Mouse (Mus musculus): ENCODE measurements around the gene 4922502D21Rik. TPM values are rescaled to one million over a fixed set of nuclear protein-coding genes. Genes with fewer than 3 reads are reported as not detected.

The 4922502D21Rik gene
- polyA plus RNA-seq, 1 experiment = not detected

- Histone ChIP-seq H3K27ac (replicated peaks; ENCODE audit: low read depth, low read length) (no peak overlapping the region), H3K4me3 (ENCODE audit: insufficient read depth, low read depth, low read length) (no peak overlapping the region)
Observed at GRCm38 (mm10) chr6:129326568-129327150, 4.9 kb downstream of the 4922502D21Rik start.

GRCm38 (mm10) chr6:129326016-129326415, 5.6 kb downstream of the 4922502D21Rik start:
- H3K27ac ChIP-seq (replicated peaks; ENCODE audit: low read depth, low read length) = no peak overlapping the region

More at GRCm38 (mm10) chr6:129326568-129327150, 4.9 kb downstream of the 4922502D21Rik start:
- no peaks in the 10 kb centered on the region for H3K4me1 ChIP-seq (ENCODE audit: control insufficient read depth, insufficient read depth, insufficient read length, low read length)

GRCm38 (mm10) chr6:129319331-129319730, 12.3 kb downstream of the 4922502D21Rik start:
- H3K4me1 ChIP-seq (ENCODE audit: control insufficient read depth, insufficient read depth, insufficient read length, low read length) = no peaks in the 10 kb centered on the region

More at GRCm38 (mm10) chr6:129326016-129326415, 5.6 kb downstream of the 4922502D21Rik start:
- no peaks in the 10 kb centered on the region for H3K4me1 ChIP-seq (ENCODE audit: control insufficient read depth, insufficient read depth, insufficient read length, low read length)
- no peak overlapping the region for H3K4me3 ChIP-seq (ENCODE audit: insufficient read depth, low read depth, low read length)

GRCm38 (mm10) chr6:129318395-129318794, 13.2 kb downstream of the 4922502D21Rik start:
- no peak overlapping the region for H3K27ac ChIP-seq (replicated peaks; ENCODE audit: low read depth, low read length)
- no peaks in the 10 kb centered on the region for H3K4me1 ChIP-seq (ENCODE audit: control insufficient read depth, insufficient read depth, insufficient read length, low read length)
- H3K4me3 ChIP-seq (ENCODE audit: insufficient read depth, low read depth, low read length) = no peak overlapping the region

More at GRCm38 (mm10) chr6:129319331-129319730, 12.3 kb downstream of the 4922502D21Rik start:
- Histone ChIP-seq H3K27ac (replicated peaks; ENCODE audit: low read depth, low read length) (no peak overlapping the region), H3K4me3 (ENCODE audit: insufficient read depth, low read depth, low read length) (no peak overlapping the region)

DNA sequence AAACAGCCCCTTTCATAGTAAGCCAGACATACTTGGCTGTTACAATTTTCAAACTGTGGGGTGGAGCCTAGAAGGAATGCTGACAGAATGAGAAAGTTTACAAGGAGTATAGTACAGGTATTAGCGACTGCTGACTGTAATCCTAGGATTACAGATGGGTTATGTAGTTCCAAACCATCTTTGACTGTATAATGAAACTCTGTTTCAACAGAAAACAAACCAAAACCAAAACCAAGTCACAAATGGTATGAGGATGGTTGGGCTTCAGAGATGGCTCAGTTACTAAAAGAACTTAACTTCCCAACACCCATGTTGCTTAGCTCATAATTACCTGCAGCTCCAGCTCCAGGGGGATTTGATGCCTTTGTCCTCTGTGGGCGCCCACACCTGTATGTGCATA, 15.1 kb downstream of the 4922502D21Rik start:
- no peaks in the 10 kb centered on the region for H3K4me1 ChIP-seq (ENCODE audit: control insufficient read depth, insufficient read depth, insufficient read length, low read length)
- no peak overlapping the region for H3K27ac ChIP-seq (replicated peaks; ENCODE audit: low read depth, low read length)
- H3K4me3 ChIP-seq (ENCODE audit: insufficient read depth, low read depth, low read length) = no peak overlapping the region

DNA sequence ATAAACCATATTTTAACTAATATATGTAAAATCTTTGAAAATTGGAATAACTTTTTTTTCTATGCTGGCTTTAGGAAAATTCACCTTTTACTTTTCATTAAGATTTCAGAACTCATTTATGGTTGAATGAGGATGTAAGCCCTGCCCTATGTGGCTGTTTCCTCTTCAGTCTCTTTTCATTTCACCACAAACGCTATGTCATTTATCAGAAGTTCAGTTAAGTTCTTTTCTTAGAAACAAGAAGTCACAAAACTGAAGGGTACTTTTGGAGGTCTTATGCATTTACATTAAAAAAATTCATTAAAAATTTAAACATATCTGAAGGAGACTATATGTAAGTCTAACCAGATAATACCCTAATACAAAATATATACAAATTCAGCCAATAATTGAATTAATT, 15.9 kb downstream of the 4922502D21Rik start:
- Histone ChIP-seq H3K4me3 (ENCODE audit: insufficient read depth, low read depth, low read length) (no peak overlapping the region), H3K4me1 (ENCODE audit: control insufficient read depth, insufficient read depth, insufficient read length, low read length) (no peaks in the 10 kb centered on the region), H3K27ac (replicated peaks; ENCODE audit: low read depth, low read length) (no peak overlapping the region)

- H3K4me1 ChIP-seq (ENCODE audit: control insufficient read depth, insufficient read depth, insufficient read length, low read length) = no peaks in the 10 kb centered on the region
- no peak overlapping the region for H3K27ac ChIP-seq (replicated peaks; ENCODE audit: low read depth, low read length)
- H3K4me3 ChIP-seq (ENCODE audit: insufficient read depth, low read depth, low read length) = no peak overlapping the region
Observed at GRCm38 (mm10) chr6:129314655-129315168, 16.9 kb downstream of the 4922502D21Rik start.

GRCm38 (mm10) chr6:129312499-129312898, 19.1 kb downstream of the 4922502D21Rik start:
- H3K27ac ChIP-seq (replicated peaks; ENCODE audit: low read depth, low read length) = no peak overlapping the region
- no peaks in the 10 kb centered on the region for H3K4me1 ChIP-seq (ENCODE audit: control insufficient read depth, insufficient read depth, insufficient read length, low read length)
- H3K4me3 ChIP-seq (ENCODE audit: insufficient read depth, low read depth, low read length) = no peak overlapping the region

GRCm38 (mm10) chr6:129304180-129304579, 27.4 kb downstream of the 4922502D21Rik start:
- H3K4me1 ChIP-seq (ENCODE audit: control insufficient read depth, insufficient read depth, insufficient read length, low read length) = no peaks in the 10 kb centered on the region
- no peak overlapping the region for H3K27ac ChIP-seq (replicated peaks; ENCODE audit: low read depth, low read length)
- H3K4me3 ChIP-seq (ENCODE audit: insufficient read depth, low read depth, low read length) = no peak overlapping the region

DNA sequence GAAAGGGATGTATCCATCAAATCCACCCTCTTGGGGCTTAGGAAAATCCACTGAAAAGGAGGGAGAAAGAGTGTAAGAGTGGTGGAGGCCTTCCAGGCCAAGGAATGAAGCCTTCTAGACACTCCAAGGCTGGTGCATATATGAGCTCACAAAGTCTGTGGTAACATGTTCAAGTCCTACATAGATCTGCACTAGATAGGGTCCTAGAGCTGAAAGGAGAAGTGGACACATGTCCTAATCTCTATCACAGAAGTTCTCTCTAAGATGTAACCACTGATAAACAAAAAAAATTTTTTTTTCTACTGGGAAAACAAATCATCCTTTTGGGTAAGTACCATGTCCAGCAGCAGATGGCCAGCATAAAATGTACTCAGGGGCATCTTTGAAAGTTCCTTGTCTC, 42.9 kb downstream of the 4922502D21Rik start:
- no peaks in the 10 kb centered on the region for H3K4me1 ChIP-seq (ENCODE audit: control insufficient read depth, insufficient read depth, insufficient read length, low read length)
- H3K4me3 ChIP-seq (ENCODE audit: insufficient read depth, low read depth, low read length) = no peak overlapping the region
- no peak overlapping the region for H3K27ac ChIP-seq (replicated peaks; ENCODE audit: low read depth, low read length)

DNA sequence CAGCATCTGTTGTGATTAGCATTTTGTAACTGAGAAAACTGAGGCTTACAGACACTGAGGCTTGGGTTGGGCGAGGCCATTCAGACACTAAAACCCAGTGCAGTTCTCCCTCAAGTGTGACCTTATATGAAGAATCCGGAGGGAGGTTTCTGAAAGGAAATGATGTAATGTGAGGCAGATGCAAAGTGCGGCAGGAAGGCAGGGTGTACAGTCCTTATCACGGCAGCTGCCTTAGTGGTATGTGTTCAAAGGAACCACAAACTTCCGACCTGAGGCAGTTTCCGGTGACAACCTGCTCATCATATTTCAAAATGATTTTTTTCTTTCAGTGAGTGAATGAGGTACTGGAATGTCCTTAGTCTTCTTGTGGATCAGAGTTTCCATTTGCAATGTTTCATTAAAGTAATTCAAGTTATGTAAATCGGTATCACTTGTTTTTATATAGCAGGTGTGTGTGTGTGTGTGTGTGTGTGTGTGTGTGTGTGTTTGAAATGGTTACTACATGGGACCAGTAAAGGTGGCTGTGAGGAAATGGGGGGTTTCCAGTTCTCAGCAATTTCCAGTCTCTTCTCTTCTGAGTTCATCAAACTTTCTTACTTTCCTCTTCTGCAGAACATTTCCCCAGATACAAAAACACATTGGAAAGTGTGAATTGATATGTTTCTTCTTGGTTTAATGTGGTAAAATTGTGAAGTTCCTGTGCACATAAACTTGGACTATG, 47.1 kb downstream of the 4922502D21Rik start:
- H3K4me1 ChIP-seq (ENCODE audit: control insufficient read depth, insufficient read depth, insufficient read length, low read length) = no peaks in the 10 kb centered on the region
- no peak overlapping the region for H3K4me3 ChIP-seq (ENCODE audit: insufficient read depth, low read depth, low read length)
- H3K27ac ChIP-seq (replicated peaks; ENCODE audit: low read depth, low read length) = no peak overlapping the region

DNA sequence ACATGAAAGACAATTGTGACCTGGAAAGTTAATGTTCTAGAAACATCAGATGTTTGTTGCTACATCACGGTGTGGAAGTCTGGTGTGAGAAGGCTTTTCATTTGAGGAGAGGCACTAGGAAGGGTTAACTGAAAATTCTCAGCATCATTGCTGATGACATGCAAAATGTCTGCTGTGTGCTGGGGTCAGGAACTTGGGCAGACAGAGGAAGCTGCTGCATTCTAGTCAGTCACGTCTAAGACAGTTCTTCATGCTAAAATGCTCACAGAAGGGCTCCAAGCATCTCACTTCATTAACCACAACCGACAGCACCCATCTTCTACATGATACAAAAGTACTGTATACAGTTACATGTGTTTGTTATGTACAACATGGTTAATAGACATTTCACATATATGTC, 48.3 kb downstream of the 4922502D21Rik start:
- Histone ChIP-seq H3K4me3 (ENCODE audit: insufficient read depth, low read depth, low read length) (no peak overlapping the region), H3K4me1 (ENCODE audit: control insufficient read depth, insufficient read depth, insufficient read length, low read length) (no peaks in the 10 kb centered on the region), H3K27ac (replicated peaks; ENCODE audit: low read depth, low read length) (no peak overlapping the region)

GRCm38 (mm10) chr6:129276483-129276882, 55.1 kb downstream of the 4922502D21Rik start:
- H3K4me3 ChIP-seq (ENCODE audit: insufficient read depth, low read depth, low read length) = no peak overlapping the region
- no peaks in the 10 kb centered on the region for H3K4me1 ChIP-seq (ENCODE audit: control insufficient read depth, insufficient read depth, insufficient read length, low read length)

GRCm38 (mm10) chr6:129275624-129276203, 55.9 kb downstream of the 4922502D21Rik start:
- no peak overlapping the region for H3K27ac ChIP-seq (replicated peaks; ENCODE audit: low read depth, low read length)
- H3K4me1 ChIP-seq (ENCODE audit: control insufficient read depth, insufficient read depth, insufficient read length, low read length) = no peaks in the 10 kb centered on the region
- no peak overlapping the region for H3K4me3 ChIP-seq (ENCODE audit: insufficient read depth, low read depth, low read length)

More at GRCm38 (mm10) chr6:129276483-129276882, 55.1 kb downstream of the 4922502D21Rik start:
- H3K27ac ChIP-seq (replicated peaks; ENCODE audit: low read depth, low read length) = no peak overlapping the region

DNA sequence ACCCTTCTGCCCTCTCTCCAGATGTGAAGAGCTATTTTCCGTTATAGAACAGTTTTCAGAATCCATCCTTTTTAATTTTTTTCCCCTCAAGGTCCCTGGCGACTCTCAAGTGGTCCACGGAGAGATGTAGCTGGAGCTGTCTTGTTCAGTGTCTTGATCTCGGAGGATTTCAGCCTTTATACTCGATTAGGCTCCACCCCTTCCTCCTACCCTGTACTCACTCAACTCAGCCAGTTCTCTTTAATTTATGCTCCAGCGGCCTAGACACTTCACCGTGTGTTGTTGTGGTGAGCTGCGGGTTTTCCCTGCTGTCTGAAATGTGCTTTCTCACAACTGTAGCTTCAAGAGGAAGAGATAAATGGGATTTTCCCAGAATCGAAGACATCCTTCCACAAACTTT, 56.4 kb downstream of the 4922502D21Rik start, which contains the start of gene Cd69:
Gene Cd69, minus strand, starts transcription at position 217 of the 400 bp plus-strand sequence.
- Histone ChIP-seq H3K4me1 (ENCODE audit: control insufficient read depth, insufficient read depth, insufficient read length, low read length) (no peaks in the 10 kb centered on the region), H3K27ac (replicated peaks; ENCODE audit: low read depth, low read length) (no peak within 1 kb of the TSS), H3K4me3 (ENCODE audit: insufficient read depth, low read depth, low read length) (no peak within 1 kb of the TSS; the same call in 1 of the 2 replicates)

All from brown adipose tissue, adult 24 weeks (tissue).